Mouse (Mus musculus) bone marrow macrophage, adult 2 months (primary cell): ENCODE data around the gene Abtb2.

ENCODE experiments used
- CTCF ChIP-seq: IDR thresholded peaks from 2 replicates; pipeline ENCODE4 v1.5.1; 2012; ENCODE audit warnings: low read depth, mild to moderate bottlenecking, low read length, moderate library complexity
- POLR2A ChIP-seq: IDR thresholded peaks from 2 replicates; pipeline ENCODE4 v1.6.1; 2012; ENCODE audit warnings: mild to moderate bottlenecking, low read depth, low read length, borderline replicate concordance

DNA sequence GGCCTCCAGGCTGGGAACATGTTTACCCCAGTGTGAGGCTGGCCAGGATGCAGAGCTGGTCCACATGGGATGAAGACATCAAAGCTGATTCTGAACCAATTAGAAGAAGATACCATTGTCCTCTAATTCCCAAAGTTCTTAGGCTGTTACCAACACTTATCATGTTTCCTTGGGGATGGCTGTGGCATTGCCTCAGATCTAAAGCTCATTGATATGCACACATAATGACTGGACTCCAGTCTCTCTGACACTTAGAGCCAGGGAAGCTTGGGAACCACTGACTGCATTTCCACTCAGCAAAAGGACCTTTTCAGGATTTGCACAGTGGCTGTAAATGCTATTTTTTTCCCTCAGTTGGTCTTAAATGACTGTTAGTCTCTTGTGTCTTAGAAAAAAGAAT is 52.3 kb downstream of the Abtb2 start:
- no peak for TF ChIP-seq CTCF
- TF ChIP-seq POLR2A = no peak
